Mouse (Mus musculus) ovary, postnatal 10 days (tissue): ENCODE data around the gene Phox2b.

Experiments
- DNase-seq: peaks from one replicate; pipeline ENCODE4 v3.0.0; 2022; ENCODE audit warnings: low spot score

The Phox2b gene

GRCm38 (mm10) chr5:67098733-67099323 is at the start of gene Phox2b:
Gene Phox2b, minus strand, starts transcription at chr5:67099301.
- DNase-seq: no peak

- DNase-seq: no peak
Observed at GRCm38 (mm10) chr5:67142622-67143021, 43.5 kb upstream of the Phox2b start.

GRCm38 (mm10) chr5:67139052-67140015 is 40.2 kb upstream of the Phox2b start:
- DNase-seq: no peak

GRCm38 (mm10) chr5:67138643-67139042 is 39.5 kb upstream of the Phox2b start:
- no peak for DNase-seq

GRCm38 (mm10) chr5:67134698-67135097 is 35.6 kb upstream of the Phox2b start:
- DNase-seq: no peak

- no peak for DNase-seq
Observed at GRCm38 (mm10) chr5:67131671-67132070, 32.6 kb upstream of the Phox2b start.

GRCm38 (mm10) chr5:67106261-67106660 is 7.2 kb upstream of the Phox2b start:
- no peak for DNase-seq

- no peak for DNase-seq
Observed at GRCm38 (mm10) chr5:67103016-67103415, 3.9 kb upstream of the Phox2b start.

- no peak for DNase-seq
Observed at GRCm38 (mm10) chr5:67101793-67102600, 2.9 kb upstream of the Phox2b start.

- DNase-seq: no peak
Observed at GRCm38 (mm10) chr5:67101395-67101760, 2.3 kb upstream of the Phox2b start.

- no peak for DNase-seq
Observed at GRCm38 (mm10) chr5:67100564-67101394, 1.7 kb upstream of the Phox2b start.

- DNase-seq: no peak
Observed at GRCm38 (mm10) chr5:67099393-67100271, 531 bp upstream of the Phox2b start.

GRCm38 (mm10) chr5:67098051-67098732 is 909 bp downstream of the Phox2b start:
- no peak for DNase-seq

- no peak for DNase-seq
Observed at GRCm38 (mm10) chr5:67097106-67098050, 1.7 kb downstream of the Phox2b start.

GRCm38 (mm10) chr5:67096378-67096771 is 2.7 kb downstream of the Phox2b start:
- no peak for DNase-seq

GRCm38 (mm10) chr5:67095651-67096377 is 3.3 kb downstream of the Phox2b start:
- no peak for DNase-seq

- no peak for DNase-seq
Observed at GRCm38 (mm10) chr5:67095153-67095552, 3.9 kb downstream of the Phox2b start.

GRCm38 (mm10) chr5:67093991-67094390 is 5.1 kb downstream of the Phox2b start:
- no peak for DNase-seq
